Mouse (Mus musculus) hindbrain, embryonic 15.5 days (tissue): ENCODE measurements around the gene Ntpcr. TPM values are rescaled to one million over a fixed set of nuclear protein-coding genes. Genes with fewer than 3 reads are reported as not detected.

Experiments used
- ATAC-seq: fragments of 200-750 bp; cut with Nextera tagmentation; 2 replicates; pipeline ENCODE4 v1.8.0; 2017; ENCODE audit warnings: low read depth, moderate number of reproducible peaks, moderate TSS enrichment; ENCODE audit not compliant: low FRiP score
- H3K27ac ChIP-seq: fragments of 300-500 bp; sonication (generic); replicated peaks from 2 replicates; pipeline ENCODE4 v1.5.1; 2015; ENCODE audit warnings: mild to moderate bottlenecking, inconsistent platforms
- H3K27me3 ChIP-seq: fragments of 300-500 bp; sonication (generic); 2 replicates; pipeline ENCODE4 v1.6.1; 2015; ENCODE audit warnings: control low read depth, inconsistent platforms
- H3K36me3 ChIP-seq: fragments of 300-500 bp; sonication (generic); 2 replicates; pipeline ENCODE4 v1.6.1; 2015; ENCODE audit warnings: control low read depth, inconsistent platforms
- H3K4me1 ChIP-seq: fragments of 300-500 bp; sonication (generic); replicated peaks from 2 replicates; pipeline ENCODE4 v1.6.1; 2015; ENCODE audit warnings: control low read depth, inconsistent platforms
- H3K4me2 ChIP-seq: fragments of 300-500 bp; sonication (generic); 2 replicates; pipeline ENCODE4 v1.6.1; 2015; ENCODE audit warnings: moderate library complexity, mild to moderate bottlenecking, inconsistent platforms
- H3K4me3 ChIP-seq: fragments of 300-500 bp; sonication (generic); 2 replicates; pipeline ENCODE4 v1.5.1; 2015; ENCODE audit warnings: mild to moderate bottlenecking, inconsistent platforms
- H3K9ac ChIP-seq: fragments of 300-500 bp; sonication (generic); 2 replicates; pipeline ENCODE4 v1.6.1; 2015; ENCODE audit warnings: inconsistent platforms
- H3K9me3 ChIP-seq: fragments of 300-500 bp; sonication (generic); 2 replicates; pipeline ENCODE4 v1.6.1; 2016; ENCODE audit warnings: control low read depth, inconsistent platforms
- WGBS: fragments of 180-500 bp; shearing (Covaris S2); methylation state at CpG from one replicate; pipeline ENCODE4 v1.1.7; 2015; 5-methylcytosine and 5-hydroxymethylcytosine counted together
- polyA plus RNA-seq: library from polyadenylated mRNA; unstranded; fragments of >200 nt; fragmentation: Nextera tagmentation; extraction: Ambion mirVana; gene quantifications from 2 replicates; pipeline ENCODE4 v1.2.1, GENCODE M21; 2015

The Ntpcr gene
- polyA plus RNA-seq, 1 experiment from 2014 or later = 33.7 TPM

- ATAC-seq = no peak
- Histone ChIP-seq H3K36me3 (no peaks in the 10 kb centered on the region), H3K4me1 (peaks cover 3% of the 10 kb centered on the region; the same call in 1 of the 2 replicates), H3K9ac (no peak overlapping the region), H3K9me3 (no peaks in the 10 kb centered on the region), H3K4me3 (no peak overlapping the region), H3K4me2 (no peak overlapping the region), H3K27ac (no peak overlapping the region), H3K27me3 (no peaks in the 10 kb centered on the region)
- WGBS = 88% methylated on average over 5 of the region's 5 CpGs
Observed at GRCm38 (mm10) chr8:125726986-125727385, 2.8 kb upstream of the Ntpcr start.

GRCm38 (mm10) chr8:125727797-125728196 is 2.0 kb upstream of the Ntpcr start:
- no peaks in the 10 kb centered on the region for H3K27me3 ChIP-seq

GRCm38 (mm10) chr8:125733964-125734956 is 4.5 kb downstream of the Ntpcr start:
- WGBS = 6% methylated on average over 49 of the region's 52 CpGs

More at GRCm38 (mm10) chr8:125727797-125728196, 2.0 kb upstream of the Ntpcr start:
- no peak for ATAC-seq
- H3K4me3 ChIP-seq = no peak overlapping the region
- peaks cover 3% of the 10 kb centered on the region; the same call in 1 of the 2 replicates for H3K4me1 ChIP-seq
- 56% methylated on average over 8 of the region's 8 CpGs for WGBS
- H3K9ac ChIP-seq = no peak overlapping the region
- no peak overlapping the region for H3K27ac ChIP-seq
- no peak overlapping the region for H3K4me2 ChIP-seq
- H3K36me3 ChIP-seq = no peaks in the 10 kb centered on the region
- H3K9me3 ChIP-seq = no peaks in the 10 kb centered on the region

GRCm38 (mm10) chr8:125738956-125739355 is 9.2 kb downstream of the Ntpcr start:
- no peaks in the 10 kb centered on the region for H3K27me3 ChIP-seq
- no peak overlapping the region for H3K4me2 ChIP-seq
- H3K9ac ChIP-seq = no peak overlapping the region
- H3K36me3 ChIP-seq = no peaks in the 10 kb centered on the region
- H3K27ac ChIP-seq = no peak overlapping the region
- no peak for ATAC-seq
- peaks cover 6% of the 10 kb centered on the region for H3K4me1 ChIP-seq
- no peak overlapping the region for H3K4me3 ChIP-seq
- no peaks in the 10 kb centered on the region for H3K9me3 ChIP-seq
- WGBS = 83% methylated on average over 4 of the region's 4 CpGs

More at GRCm38 (mm10) chr8:125733964-125734956, 4.5 kb downstream of the Ntpcr start:
- Histone ChIP-seq H3K4me1 (peaks cover 9% of the 10 kb centered on the region), H3K4me2 (peak overlapping the region; percentile 94), H3K9me3 (no peaks in the 10 kb centered on the region), H3K4me3 (peak overlapping the region; percentile 83), H3K36me3 (no peaks in the 10 kb centered on the region), H3K9ac (peak overlapping the region; percentile 65), H3K27me3 (no peaks in the 10 kb centered on the region), H3K27ac (peak overlapping the region; percentile 47; the same call in 1 of the 2 replicates)
- ATAC-seq = peak; percentile 94

- WGBS = 86% methylated on average over 10 of the region's 10 CpGs
- Histone ChIP-seq H3K4me1 (no peaks in the 10 kb centered on the region), H3K9me3 (no peaks in the 10 kb centered on the region), H3K27ac (no peak overlapping the region), H3K9ac (no peak overlapping the region), H3K4me2 (no peak overlapping the region), H3K4me3 (no peak overlapping the region), H3K27me3 (no peaks in the 10 kb centered on the region), H3K36me3 (no peaks in the 10 kb centered on the region)
- ATAC-seq = no peak
Observed at GRCm38 (mm10) chr8:125740655-125741054, 10.9 kb downstream of the Ntpcr start.

- Histone ChIP-seq H3K9ac (no peak overlapping the region), H3K27me3 (no peaks in the 10 kb centered on the region), H3K4me2 (no peak overlapping the region), H3K4me1 (no peaks in the 10 kb centered on the region), H3K27ac (no peak overlapping the region), H3K9me3 (no peaks in the 10 kb centered on the region), H3K36me3 (no peaks in the 10 kb centered on the region), H3K4me3 (no peak overlapping the region)
- ATAC-seq = no peak
- WGBS = 76% methylated on average over 5 of the region's 5 CpGs
Observed at GRCm38 (mm10) chr8:125741377-125741776, 11.6 kb downstream of the Ntpcr start.

- 81% methylated on average over 2 of the region's 2 CpGs for WGBS
- Histone ChIP-seq H3K27ac (no peak overlapping the region), H3K4me3 (no peak overlapping the region), H3K4me1 (no peaks in the 10 kb centered on the region), H3K4me2 (no peak overlapping the region), H3K36me3 (no peaks in the 10 kb centered on the region), H3K27me3 (no peaks in the 10 kb centered on the region), H3K9ac (no peak overlapping the region), H3K9me3 (no peaks in the 10 kb centered on the region)
- no peak for ATAC-seq
Observed at GRCm38 (mm10) chr8:125741855-125742254, 12.1 kb downstream of the Ntpcr start.

GRCm38 (mm10) chr8:125742406-125742805 is 12.6 kb downstream of the Ntpcr start:
- Histone ChIP-seq H3K27ac (no peak overlapping the region), H3K9ac (no peak overlapping the region), H3K9me3 (no peaks in the 10 kb centered on the region), H3K4me1 (no peaks in the 10 kb centered on the region), H3K27me3 (no peaks in the 10 kb centered on the region), H3K4me2 (no peak overlapping the region), H3K4me3 (no peak overlapping the region), H3K36me3 (no peaks in the 10 kb centered on the region)
- WGBS = 81% methylated on average over 8 of the region's 8 CpGs
- ATAC-seq = no peak

- Histone ChIP-seq H3K27me3 (no peaks in the 10 kb centered on the region), H3K4me3 (no peak overlapping the region), H3K4me2 (no peak overlapping the region), H3K27ac (no peak overlapping the region), H3K4me1 (no peaks in the 10 kb centered on the region), H3K9me3 (no peaks in the 10 kb centered on the region), H3K9ac (no peak overlapping the region), H3K36me3 (no peaks in the 10 kb centered on the region)
- ATAC-seq = no peak
- 86% methylated on average over 10 of the region's 10 CpGs for WGBS
Observed at GRCm38 (mm10) chr8:125744914-125745576, 15.3 kb downstream of the Ntpcr start.

GRCm38 (mm10) chr8:125747390-125747789 is 17.6 kb downstream of the Ntpcr start:
- no peak for ATAC-seq
- no peak overlapping the region for H3K4me3 ChIP-seq
- WGBS = 56% methylated on average over 8 of the region's 8 CpGs
- no peaks in the 10 kb centered on the region for H3K36me3 ChIP-seq
- H3K27ac ChIP-seq = no peak overlapping the region
- H3K4me1 ChIP-seq = 0 out of 2 replicates have a peak, but pooled peaks cover 8% of the 10 kb centered on the region
- H3K27me3 ChIP-seq = no peaks in the 10 kb centered on the region
- H3K9ac ChIP-seq = no peak overlapping the region
- no peaks in the 10 kb centered on the region for H3K9me3 ChIP-seq
- no peak overlapping the region for H3K4me2 ChIP-seq

GRCm38 (mm10) chr8:125750846-125751245 is 21.1 kb downstream of the Ntpcr start:
- Histone ChIP-seq H3K9ac (no peak overlapping the region), H3K4me3 (no peak overlapping the region), H3K9me3 (no peaks in the 10 kb centered on the region), H3K4me1 (peaks cover 9% of the 10 kb centered on the region; the same call in 1 of the 2 replicates), H3K4me2 (no peak overlapping the region), H3K27ac (no peak overlapping the region), H3K27me3 (no peaks in the 10 kb centered on the region), H3K36me3 (peaks cover 9% of the 10 kb centered on the region; the same call in 1 of the 2 replicates)
- WGBS = 57% methylated on average over 8 of the region's 8 CpGs
- ATAC-seq = no peak

GRCm38 (mm10) chr8:125755896-125756295 is 26.1 kb downstream of the Ntpcr start:
- H3K9ac ChIP-seq = no peak overlapping the region
- H3K27ac ChIP-seq = peak overlapping the region; percentile 52
- WGBS = 68% methylated on average over 8 of the region's 8 CpGs
- H3K9me3 ChIP-seq = no peaks in the 10 kb centered on the region
- no peak for ATAC-seq
- no peak overlapping the region for H3K4me3 ChIP-seq
- H3K4me1 ChIP-seq = peaks cover 17% of the 10 kb centered on the region
- no peaks in the 10 kb centered on the region for H3K27me3 ChIP-seq
- H3K36me3 ChIP-seq = peaks cover 15% of the 10 kb centered on the region; the same call in 1 of the 2 replicates
- H3K4me2 ChIP-seq = no peak overlapping the region
